Mouse (Mus musculus) hindbrain, postnatal 0 days (tissue): ENCODE data around the gene Galnt11. TPM values are rescaled to one million over a fixed set of nuclear protein-coding genes. Genes with fewer than 3 reads are reported as not detected.
"Not testable (repeated sequence)": the region's sequence is repeated elsewhere in the genome, so short reads cannot be mapped to it uniquely, and the experiment has no call there.

Experiments
- ATAC-seq: fragments of 200-750 bp; cut with Nextera tagmentation; 2 replicates; pipeline ENCODE4 v1.8.0; 2017; ENCODE audit warnings: mild to moderate bottlenecking, moderate TSS enrichment, moderate library complexity
- DNase-seq: peaks from one replicate; pipeline ENCODE4 v3.0.0-alpha.2; 2015; ENCODE audit warnings: low spot score
- H3K27ac ChIP-seq: fragments of 300-500 bp; sonication (generic); 2 replicates; pipeline ENCODE4 v1.5.1; 2014; ENCODE audit warnings: mild to moderate bottlenecking
- H3K27me3 ChIP-seq: fragments of 300-500 bp; sonication (generic); 2 replicates; pipeline ENCODE4 v1.6.1; 2014; ENCODE audit warnings: low read length, mixed read lengths; ENCODE audit not compliant: insufficient read depth
- H3K36me3 ChIP-seq: fragments of 300-500 bp; sonication (generic); 2 replicates; pipeline ENCODE4 v1.6.1; 2014; ENCODE audit warnings: low read length, mixed read lengths; ENCODE audit not compliant: insufficient read depth
- H3K4me1 ChIP-seq: fragments of 300-500 bp; sonication (generic); 2 replicates; pipeline ENCODE4 v1.6.1; 2014; ENCODE audit warnings: antibody characterized with exemption, low read length, mixed read lengths; ENCODE audit not compliant: insufficient read depth
- H3K4me2 ChIP-seq: fragments of 300-500 bp; sonication (generic); 2 replicates; pipeline ENCODE4 v1.6.1; 2014; ENCODE audit warnings: low read depth, mild to moderate bottlenecking, low read length, moderate library complexity, mixed read lengths
- H3K4me3 ChIP-seq: fragments of 300-500 bp; sonication (generic); 2 replicates; pipeline ENCODE4 v1.5.1; 2014; ENCODE audit warnings: low read length
- H3K9ac ChIP-seq: fragments of 300-500 bp; sonication (generic); replicated peaks from 2 replicates; pipeline ENCODE4 v1.6.1; 2014; ENCODE audit warnings: mild to moderate bottlenecking, low read length, moderate library complexity, mixed read lengths
- H3K9me3 ChIP-seq: fragments of 300-500 bp; sonication (generic); 2 replicates; pipeline ENCODE4 v1.6.1; 2016; ENCODE audit warnings: low read length, mixed read lengths
- CTCF ChIP-seq: IDR thresholded peaks from 2 replicates; pipeline ENCODE4 v1.5.1; 2016; ENCODE audit warnings: antibody characterized with exemption, control low read depth, low read depth
- WGBS: fragments of 180-500 bp; shearing (Covaris S2); extraction: QIAGEN DNeasy Blood & Tissue Kit; methylation state at CpG from one replicate; pipeline ENCODE4 v1.1.7; 2014; 5-methylcytosine and 5-hydroxymethylcytosine counted together
- polyA plus RNA-seq: library from polyadenylated mRNA; unstranded; fragments of >200 nt; fragmentation: Nextera tagmentation; extraction: Ambion mirVana; gene quantifications from 2 replicates; pipeline ENCODE4 v1.2.1, GENCODE M21; 2015
- total RNA-seq: library from RNA; depleted of rRNA; stranded (reverse); fragments of >200 nt; gene quantifications from 2 replicates; pipeline ENCODE4 v1.2.3, GENCODE M21; 2014

The Galnt11 gene
- total and polyA plus RNA-seq, 2 experiments from 2014 or later: 56.7 to 56.8 TPM

DNA sequence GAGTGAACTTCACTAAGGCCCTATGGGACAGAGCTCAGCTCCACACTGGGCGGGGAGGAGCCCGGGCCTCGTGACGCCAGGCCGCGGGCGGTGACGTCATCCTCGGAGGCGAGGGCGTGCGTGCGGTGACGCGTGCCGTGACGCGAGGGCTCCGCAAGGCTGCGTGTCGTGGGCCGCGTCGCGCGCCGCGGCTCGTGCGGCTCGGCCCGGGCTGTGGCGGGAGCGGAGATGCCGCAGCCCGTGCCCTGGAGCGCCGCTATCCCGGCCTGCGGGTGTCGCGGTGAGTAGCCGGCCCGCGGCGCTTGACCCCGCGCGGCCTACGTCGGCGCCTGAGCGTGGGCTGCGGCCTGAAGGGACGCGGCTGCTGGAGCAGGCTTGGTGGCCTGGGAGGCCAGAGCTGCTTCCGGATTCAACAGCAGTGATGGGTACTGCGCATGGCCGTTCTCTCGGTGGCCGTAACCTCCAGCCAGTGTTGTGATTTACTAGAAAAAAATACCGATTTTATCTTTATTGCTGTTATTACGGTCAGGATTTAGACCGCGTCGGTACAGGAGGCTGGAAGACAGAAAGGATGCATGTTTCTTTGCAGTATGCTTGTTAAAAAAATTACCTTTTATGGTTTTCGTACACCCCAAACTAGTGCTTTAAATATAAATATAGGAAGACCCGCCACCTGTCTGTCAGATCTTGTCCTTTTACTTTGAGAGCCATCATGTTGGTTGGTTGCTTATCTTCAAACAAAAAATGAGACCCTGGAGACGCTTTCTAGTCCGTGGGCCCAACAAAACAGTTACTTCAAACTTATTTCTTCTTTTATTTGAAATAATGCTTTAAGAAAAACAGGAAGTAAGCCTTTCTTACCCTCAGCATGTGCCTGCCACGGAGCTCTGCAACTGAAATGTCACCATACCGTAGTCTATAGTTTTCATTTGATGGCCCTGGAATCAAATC, 1.3 kb downstream of the Galnt11 start, which contains the start of gene E130116L18Rik:
E130116L18Rik (minus strand) TSS at position 402 of the 951 bp plus-strand sequence.
- no peaks in the 10 kb centered on the region for H3K27me3 ChIP-seq
- H3K4me3 ChIP-seq: peak within 1 kb of the TSS; percentile 47

DNA sequence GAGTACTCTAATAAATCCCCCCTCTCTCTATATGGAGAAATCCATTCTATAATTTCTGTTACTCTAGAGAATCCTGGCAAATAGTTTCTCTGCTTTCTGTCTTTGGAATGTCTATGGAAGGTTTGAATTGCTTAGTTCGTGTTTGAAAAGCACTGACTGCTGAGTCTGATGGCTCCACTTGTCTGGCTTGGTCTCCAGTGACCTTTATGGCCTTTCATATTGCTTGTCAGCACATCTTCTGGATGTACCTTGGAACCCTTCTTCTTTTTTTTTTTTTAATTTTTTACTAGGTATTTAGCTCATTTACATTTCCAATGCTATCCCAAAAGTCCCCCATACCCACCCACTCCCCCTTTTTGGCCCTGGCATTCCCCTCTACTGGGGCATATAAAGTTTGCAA, 2.7 kb downstream of the Galnt11 start:
- H3K4me2 ChIP-seq: peak overlapping the region; percentile 75; the same call in 1 of the 2 replicates
- not testable (repeated sequence) for H3K36me3 ChIP-seq, H3K4me3 ChIP-seq, H3K27me3 ChIP-seq, H3K9me3 ChIP-seq, H3K4me1 ChIP-seq, H3K27ac ChIP-seq, H3K9ac ChIP-seq, DNase-seq, ATAC-seq
- WGBS: 81% methylated on average over 1 of the region's 1 CpGs

More for the DNA sequence above, 1.3 kb downstream of the Galnt11 start, which contains the start of gene E130116L18Rik:
- DNase-seq: peak; percentile 94
- H3K9ac ChIP-seq: peak within 1 kb of the TSS; percentile 66
- 4% methylated on average over 72 of the region's 72 CpGs for WGBS
- no peaks in the 10 kb centered on the region for H3K9me3 ChIP-seq
- H3K4me2 ChIP-seq: peak within 1 kb of the TSS; percentile 75
- no peak for TF ChIP-seq CTCF
- H3K36me3 ChIP-seq: no peaks in the 10 kb centered on the region
- ATAC-seq: peak; percentile 99
- peak within 1 kb of the TSS; percentile 85 for H3K27ac ChIP-seq
- H3K4me1 ChIP-seq: peaks cover 8% of the 10 kb centered on the region; the same call in 1 of the 2 replicates

DNA sequence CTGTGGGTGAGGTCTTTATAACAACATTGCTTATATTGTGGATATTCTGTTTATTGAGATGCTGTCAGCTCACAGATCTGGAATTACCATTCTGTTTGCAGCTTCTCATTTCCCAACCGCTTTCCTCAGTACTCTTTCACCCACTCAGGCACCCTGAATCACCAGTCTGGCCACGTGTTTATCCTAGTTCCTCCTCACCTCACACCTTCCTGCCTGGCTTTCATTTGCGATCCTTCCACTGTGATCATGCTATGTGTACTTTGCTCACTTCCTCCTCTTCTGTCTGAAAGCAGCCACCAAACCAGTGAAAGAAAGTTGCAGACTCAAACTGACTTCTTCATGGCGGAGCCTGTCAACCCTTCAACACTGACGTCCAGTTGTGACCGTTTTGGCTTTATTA, 21.4 kb downstream of the Galnt11 start:
- no peaks in the 10 kb centered on the region for H3K9me3 ChIP-seq
- WGBS: 91% methylated on average over 6 of the region's 6 CpGs
- no peak for DNase-seq

DNA sequence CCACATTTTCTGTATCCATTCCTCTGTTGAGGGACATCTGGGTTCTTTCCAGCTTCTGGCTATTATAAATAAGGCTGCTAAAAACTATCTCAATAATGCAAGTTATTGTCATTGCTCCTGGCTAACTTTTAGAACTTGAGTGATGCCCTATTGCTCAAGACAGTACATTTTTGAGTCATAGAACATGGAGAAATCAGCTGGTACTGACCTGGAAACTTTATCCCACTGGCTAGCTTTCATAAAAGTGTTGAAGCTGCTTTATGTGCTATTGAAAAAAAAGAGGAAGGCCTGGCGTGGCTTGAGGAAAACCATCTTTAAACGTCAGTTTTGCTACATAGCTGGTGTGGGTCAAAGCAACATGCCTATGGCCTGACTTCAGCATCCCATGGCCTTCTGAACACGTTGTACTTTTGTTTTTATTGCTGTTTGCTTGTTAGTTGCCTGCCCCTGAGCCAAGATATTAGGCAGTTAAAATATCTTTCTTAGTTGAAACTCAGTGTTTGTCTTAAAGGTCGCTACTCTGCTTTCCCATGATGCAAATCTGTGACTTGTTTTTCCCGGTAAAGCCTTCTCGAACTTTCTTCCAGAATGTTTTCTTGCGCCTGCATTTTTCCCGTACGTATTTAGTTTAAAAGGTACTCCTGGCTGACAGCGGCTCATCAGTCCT, 24.2 kb downstream of the Galnt11 start:
- H3K36me3 ChIP-seq: peaks cover 10% of the 10 kb centered on the region
- ATAC-seq: no peak
- 89% methylated on average over 10 of the region's 10 CpGs for WGBS
- no peaks in the 10 kb centered on the region for H3K27me3 ChIP-seq
- H3K9me3 ChIP-seq: no peaks in the 10 kb centered on the region
- no peaks in the 10 kb centered on the region for H3K4me1 ChIP-seq
- no peak overlapping the region for H3K4me2 ChIP-seq
- no peak overlapping the region for H3K9ac ChIP-seq
- H3K4me3 ChIP-seq: no peak overlapping the region
- TF ChIP-seq CTCF: no peak
- no peak for DNase-seq
- H3K27ac ChIP-seq: no peak overlapping the region

More for the DNA sequence above, 21.4 kb downstream of the Galnt11 start:
- TF ChIP-seq CTCF: no peak
- H3K9ac ChIP-seq: no peak overlapping the region
- H3K4me2 ChIP-seq: no peak overlapping the region
- H3K4me1 ChIP-seq: no peaks in the 10 kb centered on the region
- no peak overlapping the region for H3K27ac ChIP-seq
- no peaks in the 10 kb centered on the region for H3K27me3 ChIP-seq
- ATAC-seq: no peak
- no peaks in the 10 kb centered on the region for H3K36me3 ChIP-seq
- no peak overlapping the region for H3K4me3 ChIP-seq

DNA sequence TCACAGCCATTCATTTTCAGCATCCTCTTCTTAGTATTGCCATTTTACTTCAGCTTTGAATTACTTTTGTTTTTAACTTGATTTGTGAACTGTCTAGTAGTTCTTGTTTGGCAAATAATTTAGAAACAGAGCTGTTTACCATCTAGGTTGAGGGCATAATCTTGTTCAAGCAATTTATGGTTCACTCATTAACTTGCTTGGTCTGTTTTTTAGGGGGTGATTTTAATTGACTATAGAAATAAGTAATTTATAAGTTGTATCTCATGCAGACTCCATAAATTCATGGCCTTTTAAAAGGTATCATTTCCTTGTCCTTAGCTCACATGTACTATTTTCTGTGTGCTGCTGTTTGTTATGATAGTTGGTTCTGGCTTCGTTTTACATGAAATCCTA, 24.8 kb downstream of the Galnt11 start:
- H3K27me3 ChIP-seq: no peaks in the 10 kb centered on the region
- no peak for DNase-seq
- no peak overlapping the region for H3K4me3 ChIP-seq
- no peak overlapping the region for H3K9ac ChIP-seq
- WGBS: 80% methylated on average over 1 of the region's 1 CpGs
- no peak for TF ChIP-seq CTCF
- no peak for ATAC-seq
- peaks cover 15% of the 10 kb centered on the region for H3K36me3 ChIP-seq
- no peaks in the 10 kb centered on the region for H3K9me3 ChIP-seq
- no peak overlapping the region for H3K27ac ChIP-seq
- no peak overlapping the region for H3K4me2 ChIP-seq
- no peaks in the 10 kb centered on the region for H3K4me1 ChIP-seq

DNA sequence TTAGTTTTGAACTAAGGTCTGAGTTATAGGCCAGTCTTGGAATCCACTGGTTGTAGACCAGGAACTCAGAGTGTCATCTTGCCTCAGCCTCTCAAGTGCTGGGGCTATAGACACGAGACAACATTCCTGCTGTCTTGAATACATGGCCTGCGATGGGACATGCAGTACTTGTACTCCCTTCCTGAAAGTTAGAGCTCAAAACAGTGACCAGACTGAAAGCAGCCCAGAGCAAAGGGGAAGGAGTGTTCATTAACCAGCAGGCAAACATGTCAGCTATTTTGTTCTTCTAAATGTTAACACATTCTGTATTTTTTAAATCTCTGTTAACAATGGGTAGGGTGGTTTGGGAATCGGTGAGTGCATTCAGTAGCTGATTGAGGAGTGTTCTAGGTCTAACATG, 25.3 kb downstream of the Galnt11 start:
- WGBS: 85% methylated on average over 3 of the region's 3 CpGs
- no peaks in the 10 kb centered on the region for H3K4me1 ChIP-seq
- H3K4me2 ChIP-seq: no peak overlapping the region
- no peak for ATAC-seq
- no peaks in the 10 kb centered on the region for H3K27me3 ChIP-seq
- H3K9ac ChIP-seq: no peak overlapping the region
- TF ChIP-seq CTCF: no peak
- peaks cover 20% of the 10 kb centered on the region for H3K36me3 ChIP-seq
- no peak overlapping the region for H3K4me3 ChIP-seq
- H3K9me3 ChIP-seq: no peaks in the 10 kb centered on the region
- DNase-seq: no peak
- no peak overlapping the region for H3K27ac ChIP-seq
